Mouse (Mus musculus): ENCODE measurements around the gene Col5a1.

DNA sequence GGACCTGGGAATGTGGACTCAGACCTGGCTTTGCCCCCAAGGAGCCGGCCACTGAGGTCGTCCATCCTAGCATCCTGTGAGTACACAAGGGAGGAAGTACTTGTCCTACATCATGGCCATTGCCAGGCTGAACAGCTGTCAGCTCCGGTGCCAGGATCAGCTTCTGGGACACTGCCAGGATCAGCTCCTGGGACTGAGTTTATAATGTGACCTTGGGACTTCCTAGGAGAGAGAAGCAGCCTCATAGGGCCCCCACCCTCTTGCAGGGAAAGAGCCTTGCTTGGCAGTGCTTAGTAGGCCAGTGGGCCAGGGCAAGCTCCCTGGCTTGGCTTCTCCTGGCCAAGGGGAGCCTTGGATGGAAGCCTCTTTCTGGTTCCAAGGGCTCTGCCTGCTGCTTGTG is 67.6 kb downstream of the Col5a1 start:
- TF ChIP-seq CTCF (IDR thresholded peaks at IDR 0.05; ENCODE audit: extremely low read depth, insufficient read depth, insufficient read length, insufficient replicate concordance) (no peak), POLR2A (IDR thresholded peaks at IDR 0.05; ENCODE audit: low read depth, low read length) (no peak)

All from spleen, adult 2 months (tissue).